Mouse (Mus musculus): ENCODE data around the gene Duoxa2. TPM values are rescaled to one million over a fixed set of nuclear protein-coding genes. Genes with fewer than 3 reads are reported as not detected.
"Not testable (repeated sequence)": the region's sequence is repeated elsewhere in the genome, so short reads cannot be mapped to it uniquely, and the experiment has no call there.

Duoxa2 gene
- polyA plus RNA-seq, 1 experiment: not detected

DNA sequence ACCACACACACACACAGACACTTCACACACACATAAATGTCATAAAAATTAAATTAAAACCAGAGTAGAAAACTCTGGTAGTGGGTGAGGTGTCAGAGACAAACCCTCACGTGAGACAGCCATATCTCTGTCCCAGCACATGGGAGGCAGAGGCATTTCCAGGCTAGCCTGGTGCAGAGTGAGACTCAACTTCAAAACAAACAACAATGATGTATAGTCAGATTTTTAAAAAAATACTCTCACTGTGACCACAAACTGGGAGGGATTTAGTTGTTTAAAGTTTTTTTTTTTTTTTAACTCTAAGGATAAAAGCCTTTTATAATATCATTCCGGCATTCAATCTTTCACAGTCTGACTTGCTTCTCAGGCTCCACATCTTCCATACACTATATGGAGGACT lies 26.7 kb downstream of the Duoxa2 start:
- Histone ChIP-seq H3K27me3 (replicated peaks) (peaks cover 63% of the 10 kb centered on the region), H3K36me3 (replicated peaks; ENCODE audit: low read length) (no peaks in the 10 kb centered on the region), H3K9me3 (no peaks in the 10 kb centered on the region), H3K4me3 (replicated peaks) (no peak overlapping the region), H3K4me1 (no peaks in the 10 kb centered on the region)
- TF ChIP-seq GATA1 (IDR thresholded peaks at IDR 0.05; ENCODE audit: borderline replicate concordance, low read length) (no peak), FLI1 (IDR thresholded peaks at IDR 0.05; ENCODE audit: low read length) (no peak)

- Histone ChIP-seq H3K4me1 (no peaks in the 10 kb centered on the region), H3K27me3 (replicated peaks) (peaks cover 57% of the 10 kb centered on the region), H3K9me3 (no peaks in the 10 kb centered on the region), H3K4me3 (replicated peaks) (no peak overlapping the region), H3K36me3 (replicated peaks; ENCODE audit: low read length) (no peaks in the 10 kb centered on the region)
- TF ChIP-seq FLI1 (IDR thresholded peaks at IDR 0.05; ENCODE audit: low read length): no peak
- TF ChIP-seq GATA1 (IDR thresholded peaks at IDR 0.05; ENCODE audit: borderline replicate concordance, low read length): no peak
Measured at GRCm38 (mm10) chr2:122327986-122328385, 29.3 kb downstream of the Duoxa2 start.

DNA sequence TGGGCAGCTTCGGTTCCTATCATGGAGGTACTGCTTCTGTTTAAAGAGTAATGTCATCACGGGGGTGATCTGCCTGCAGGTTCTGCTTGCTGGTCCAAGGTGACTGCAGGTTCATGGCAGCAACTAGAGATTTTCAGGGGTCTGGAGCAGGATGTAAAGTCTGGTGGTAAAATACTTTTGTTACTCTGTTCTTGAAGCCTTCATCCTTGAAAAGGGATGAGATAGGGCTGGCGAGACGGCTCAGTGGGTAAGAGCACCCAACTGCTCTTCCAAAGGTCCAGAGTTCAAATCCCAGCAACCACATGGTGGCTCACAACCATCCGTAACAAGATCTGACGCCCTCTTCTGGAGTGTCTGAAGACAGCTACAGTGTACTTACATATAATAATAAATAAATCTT lies 31.6 kb downstream of the Duoxa2 start:
- H3K4me1 ChIP-seq; H3K36me3 ChIP-seq (replicated peaks; ENCODE audit: low read length); H3K4me3 ChIP-seq (replicated peaks); H3K9me3 ChIP-seq: not testable (repeated sequence)
- peaks cover 50% of the 10 kb centered on the region for H3K27me3 ChIP-seq (replicated peaks)

DNA sequence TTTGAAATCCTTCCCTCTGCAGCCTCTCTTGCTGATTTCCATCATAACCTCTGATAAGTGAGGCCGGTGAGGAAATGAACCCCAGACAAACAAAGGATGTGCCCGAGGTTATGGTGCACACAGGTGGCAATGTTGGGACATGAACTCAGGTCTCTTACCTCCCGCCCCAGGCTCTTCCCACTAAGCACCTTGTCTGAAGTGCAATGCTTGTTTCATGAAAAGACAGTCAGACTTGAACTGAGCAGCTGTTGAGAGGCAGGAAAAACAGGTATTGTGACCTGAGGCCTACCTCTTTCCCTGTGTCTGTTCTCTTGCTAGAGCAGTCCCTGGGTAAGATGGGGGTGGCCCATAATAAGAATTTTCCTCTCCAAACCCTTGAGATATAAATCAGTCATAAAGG lies 33.5 kb downstream of the Duoxa2 start:
- H3K27me3 ChIP-seq (replicated peaks): peaks cover 54% of the 10 kb centered on the region
- no peak overlapping the region for H3K4me3 ChIP-seq (replicated peaks)
- no peaks in the 10 kb centered on the region; the same call in 1 of the 2 replicates for H3K4me1 ChIP-seq
- no peaks in the 10 kb centered on the region for H3K9me3 ChIP-seq
- no peaks in the 10 kb centered on the region for H3K36me3 ChIP-seq (replicated peaks; ENCODE audit: low read length)
- TF ChIP-seq GATA1 (IDR thresholded peaks at IDR 0.05; ENCODE audit: borderline replicate concordance, low read length) (no peak), FLI1 (IDR thresholded peaks at IDR 0.05; ENCODE audit: low read length) (no peak)

GRCm38 (mm10) chr2:122334170-122334569 lies 35.5 kb downstream of the Duoxa2 start:
- TF ChIP-seq FLI1 (IDR thresholded peaks at IDR 0.05; ENCODE audit: low read length) (no peak), GATA1 (IDR thresholded peaks at IDR 0.05; ENCODE audit: borderline replicate concordance, low read length) (no peak)

DNA sequence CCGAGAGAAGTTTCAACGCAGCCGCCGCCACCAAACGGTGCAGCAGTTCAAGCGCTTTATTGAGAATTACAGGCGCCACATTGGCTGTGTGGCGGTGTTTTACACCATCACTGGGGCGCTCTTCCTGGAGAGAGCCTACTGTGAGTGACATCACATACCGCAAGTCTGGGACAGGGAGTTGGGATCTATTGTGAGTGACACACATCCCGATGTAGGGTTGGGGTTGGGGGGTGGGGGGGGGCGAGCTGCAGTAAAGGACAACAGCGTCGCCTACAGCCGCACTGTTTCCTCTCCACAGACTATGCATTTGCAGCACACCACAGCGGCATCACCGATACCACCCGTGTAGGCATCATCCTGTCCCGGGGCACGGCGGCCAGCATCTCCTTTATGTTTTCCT lies 38.6 kb downstream of the Duoxa2 start:
- Histone ChIP-seq H3K36me3 (replicated peaks; ENCODE audit: low read length) (no peaks in the 10 kb centered on the region), H3K4me1 (peaks cover 21% of the 10 kb centered on the region), H3K27me3 (replicated peaks) (peaks cover 53% of the 10 kb centered on the region), H3K9me3 (no peaks in the 10 kb centered on the region), H3K4me3 (replicated peaks) (no peak overlapping the region)
- TF ChIP-seq GATA1 (IDR thresholded peaks at IDR 0.05; ENCODE audit: borderline replicate concordance, low read length): no peak
- TF ChIP-seq FLI1 (IDR thresholded peaks at IDR 0.05; ENCODE audit: low read length): no peak

More at GRCm38 (mm10) chr2:122334170-122334569, 35.5 kb downstream of the Duoxa2 start:
- H3K4me1 ChIP-seq: peaks cover 3% of the 10 kb centered on the region; the same call in 1 of the 2 replicates
- H3K9me3 ChIP-seq: no peaks in the 10 kb centered on the region
- H3K36me3 ChIP-seq (replicated peaks; ENCODE audit: low read length): no peaks in the 10 kb centered on the region
- H3K27me3 ChIP-seq (replicated peaks): peaks cover 56% of the 10 kb centered on the region
- H3K4me3 ChIP-seq (replicated peaks): no peak overlapping the region

GRCm38 (mm10) chr2:122345106-122345893 lies 46.6 kb downstream of the Duoxa2 start:
- H3K4me3 ChIP-seq (replicated peaks): no peak overlapping the region
- TF ChIP-seq GATA1 (IDR thresholded peaks at IDR 0.05; ENCODE audit: borderline replicate concordance, low read length): no peak
- no peak for TF ChIP-seq FLI1 (IDR thresholded peaks at IDR 0.05; ENCODE audit: low read length)
- H3K36me3 ChIP-seq (replicated peaks; ENCODE audit: low read length): no peaks in the 10 kb centered on the region
- peaks cover 38% of the 10 kb centered on the region for H3K4me1 ChIP-seq
- no peaks in the 10 kb centered on the region for H3K9me3 ChIP-seq
- H3K27me3 ChIP-seq (replicated peaks): peaks cover 58% of the 10 kb centered on the region

GRCm38 (mm10) chr2:122346164-122346563 lies 47.5 kb downstream of the Duoxa2 start:
- peaks cover 59% of the 10 kb centered on the region for H3K27me3 ChIP-seq (replicated peaks)
- H3K9me3 ChIP-seq; H3K36me3 ChIP-seq (replicated peaks; ENCODE audit: low read length); H3K4me3 ChIP-seq (replicated peaks): not testable (repeated sequence)
- peaks cover 31% of the 10 kb centered on the region for H3K4me1 ChIP-seq

- peaks cover 21% of the 10 kb centered on the region for H3K4me1 ChIP-seq
- no peaks in the 10 kb centered on the region for H3K36me3 ChIP-seq (replicated peaks; ENCODE audit: low read length)
- no peak overlapping the region for H3K4me3 ChIP-seq (replicated peaks)
- TF ChIP-seq GATA1 (IDR thresholded peaks at IDR 0.05; ENCODE audit: borderline replicate concordance, low read length): no peak
- TF ChIP-seq FLI1 (IDR thresholded peaks at IDR 0.05; ENCODE audit: low read length): no peak
- no peaks in the 10 kb centered on the region for H3K9me3 ChIP-seq
- H3K27me3 ChIP-seq (replicated peaks): peaks cover 62% of the 10 kb centered on the region
Measured at GRCm38 (mm10) chr2:122347257-122347656, 48.6 kb downstream of the Duoxa2 start.

- Histone ChIP-seq H3K27me3 (replicated peaks) (peaks cover 55% of the 10 kb centered on the region), H3K9me3 (no peaks in the 10 kb centered on the region), H3K4me3 (replicated peaks) (peak overlapping the region; percentile 94), H3K4me1 (peaks cover 16% of the 10 kb centered on the region), H3K36me3 (replicated peaks; ENCODE audit: low read length) (peaks cover 1% of the 10 kb centered on the region)
- TF ChIP-seq FLI1 (IDR thresholded peaks at IDR 0.05; ENCODE audit: low read length) (no peak), GATA1 (IDR thresholded peaks at IDR 0.05; ENCODE audit: borderline replicate concordance, low read length) (no peak)
Measured at GRCm38 (mm10) chr2:122348531-122349131, 49.9 kb downstream of the Duoxa2 start.

Measured in megakaryocyte, embryonic 14.5 days (primary cell).